ENCODE assay signal across 8 mouse cellular contexts in genomic region chr11:105293101-105293581, GRCm38 (mm10). TPM values are rescaled to one million over a fixed set of nuclear protein-coding genes. Genes with fewer than 3 reads are reported as not detected.
A peak's percentile ranks its signal among the peaks of the same experiment; 100 is the strongest.
DNase-seq lines count a peak whose midpoint lies in the region; ATAC-seq and TF ChIP-seq lines count a peak whose summit lies in the region.

No protein-coding gene starts in this region.

- no peak for TF ChIP-seq CTCF in lung, embryonic 14.5 days (IDR thresholded peaks at IDR 0.05; ENCODE audit: low read depth)
- no peak for TF ChIP-seq CTCF in small intestine, adult 2 months (IDR thresholded peaks at IDR 0.05; ENCODE audit: extremely low read depth, insufficient read length, insufficient replicate concordance, low read depth, low read length)

- H3K9ac ChIP-seq in lung, embryonic 14.5 days = peak overlapping the region; percentile 78

- ATAC-seq in lung, embryonic 14.5 days (ENCODE audit: insufficient read depth) = peak; percentile 32; the same call in 1 of the 2 replicates
- ATAC-seq in frontal cortex, adult (ENCODE audit: low TSS enrichment) = no peak

- TF ChIP-seq POLR2A in small intestine, adult 2 months (IDR thresholded peaks at IDR 0.05; ENCODE audit: low read depth, low read length) = no peak

- peak overlapping the region; percentile 97 for H3K27ac ChIP-seq in lung, embryonic 14.5 days (ENCODE audit: low read depth)
- no peak overlapping the region for H3K27ac ChIP-seq in small intestine, adult 2 months (ENCODE audit: insufficient read depth, low read depth, low read length)

- H3K4me3 ChIP-seq in lung, embryonic 14.5 days (ENCODE audit: low read depth, low read length) = peak overlapping the region; percentile 71
- H3K4me3 ChIP-seq in small intestine, adult 2 months (ENCODE audit: low read depth, low read length) = peak overlapping the region; percentile 63

- peaks cover 18% of the 10 kb centered on the region; the same call in 1 of the 2 replicates for H3K36me3 ChIP-seq in lung, embryonic 14.5 days (ENCODE audit: insufficient read depth)
- no peaks in the 10 kb centered on the region for H3K36me3 ChIP-seq in small intestine, adult 2 months (ENCODE audit: control insufficient read depth, insufficient read depth, low read length)

- no peaks in the 10 kb centered on the region for H3K27me3 ChIP-seq in lung, embryonic 14.5 days (ENCODE audit: insufficient read depth, low read length)
- H3K27me3 ChIP-seq in small intestine, adult 2 months (ENCODE audit: control insufficient read depth, insufficient read depth, low read length) = peaks cover 4% of the 10 kb centered on the region; the same call in 1 of the 2 replicates

- H3K9me3 ChIP-seq in lung, embryonic 14.5 days (ENCODE audit: low read depth, low read length) = no peaks in the 10 kb centered on the region

- peak; percentile 78 for DNase-seq in 3T3-L1 (ENCODE audit: low read depth, low spot score)
- peak; percentile 57 for DNase-seq in adrenal gland, postnatal 14 days
- peak; percentile 74 for DNase-seq in gastrocnemius, postnatal 10 days
- DNase-seq in hindlimb bud, embryonic 11.5 days (ENCODE audit: extremely low spot score, low read depth, low spot score) = peak; percentile 37
- DNase-seq in lung, embryonic 14.5 days = peak; percentile 83
- DNase-seq in spleen, postnatal 14 days (ENCODE audit: low spot score in 2 of 2) = no peak

- H3K4me2 ChIP-seq in lung, embryonic 14.5 days = peak overlapping the region; percentile 78

- WGBS in lung, embryonic 14.5 days = under 1% methylated on average over 26 of the region's 26 CpGs
- 12% methylated on average over 26 of the region's 26 CpGs for WGBS in small intestine, adult 2 months

- H3K4me1 ChIP-seq in lung, embryonic 14.5 days (ENCODE audit: insufficient read depth) = peaks cover 9% of the 10 kb centered on the region
- no peaks in the 10 kb centered on the region for H3K4me1 ChIP-seq in small intestine, adult 2 months (ENCODE audit: control insufficient read depth, insufficient read depth, insufficient read length, low read length)

RNA-seq across cellular contexts. Expression of gene Mrc2, which starts 0.7 kb away (rescaled TPM):
- 20.4 and 21.7 TPM in 2 replicates for total RNA-seq in adrenal gland, postnatal 14 days (2021)
- 10 to 100 TPM; 42.2 to 70.8 TPM for total RNA-seq in gastrocnemius, postnatal 10 days (2021)
- 16.6 and 20.0 TPM in 2 replicates for polyA plus RNA-seq in lung, embryonic 14.5 days (2014; fragmentation: Nextera tagmentation; extraction: Ambion mirVana)
- 3.9 and 6.3 TPM in 2 replicates for polyA plus RNA-seq in small intestine, adult 2 months (2012; rRNA removed)

Comparison
In these comparisons a context has a peak if more than half of its experiments do, and no peak if none do; other contexts are left out.
1. DNase-seq: peak in 3T3-L1 (single experiment), adrenal gland, postnatal 14 days (single experiment), gastrocnemius, postnatal 10 days (single experiment), hindlimb bud, embryonic 11.5 days (single experiment) and lung, embryonic 14.5 days (single experiment); none in spleen, postnatal 14 days (0 of 2).